In the genomic region with DNA sequence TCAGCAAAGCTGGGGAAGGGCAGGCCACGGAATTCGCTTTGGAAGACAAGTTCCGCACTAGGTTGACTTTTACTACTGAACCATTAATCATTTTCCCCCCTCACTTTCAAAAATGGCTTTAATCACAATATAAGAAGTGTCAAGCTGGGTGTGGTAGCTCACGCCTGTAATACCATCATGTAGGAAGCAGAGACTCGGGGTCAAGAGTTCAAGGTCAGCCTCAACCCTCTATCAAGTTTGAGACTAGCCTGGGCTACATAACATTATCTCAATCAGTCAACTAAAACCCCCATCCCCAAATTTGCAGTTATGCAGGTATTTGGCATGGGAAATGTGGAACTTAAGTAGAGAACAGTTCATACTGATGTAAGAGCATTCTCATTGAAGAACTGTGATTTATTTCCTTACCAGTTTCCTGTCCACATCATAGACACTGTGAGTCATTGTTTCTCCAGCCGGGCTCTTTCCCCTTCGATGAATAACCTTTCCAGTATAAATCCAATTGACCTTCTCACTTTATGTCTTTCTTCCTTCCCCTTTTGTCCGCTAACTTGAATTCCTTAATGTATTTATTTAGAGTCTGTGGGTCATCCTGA, we compare ENCODE assay signal across 21 mouse cellular contexts.
DNase-seq lines count a peak whose midpoint lies in the region; ATAC-seq and TF ChIP-seq lines count a peak whose summit lies in the region.
"Had no signal": no experiment of that assay in that cellular context is flagged by ENCODE, and none has a peak within 500 bp of the region (broad histone marks: within the 10 kb centered on the region; RNA-seq: fewer than 3 reads in every experiment).

No protein-coding gene starts in this region.

- ATAC-seq in kidney, embryonic 15.5 days (replicated peaks; ENCODE audit: low FRiP score), result 0 out of 2 replicates have a peak, but pooled peaks have one; percentile 49
- ATAC-seq: intestine, embryonic 16.5 days; midbrain, embryonic 16.5 days had no signal

- intact Hi-C loops in heart, postnatal 25 days (cut with DNase I), result no loop called here

- no peak overlapping the region for H3K4me2 ChIP-seq in kidney, embryonic 15.5 days
- H3K4me2 ChIP-seq: hindbrain, embryonic 15.5 days; limb, embryonic 15.5 days; neural tube, embryonic 15.5 days had no signal

- H3K27ac ChIP-seq in kidney, embryonic 15.5 days, result 0 out of 2 replicates have a peak overlapping the region, but pooled peaks have one; percentile 13
- no peak overlapping the region for H3K27ac ChIP-seq in ES-E14 (ENCODE audit: insufficient read depth, low read depth, low read length, poor library complexity, severe bottlenecking)
- H3K27ac ChIP-seq: hindbrain, embryonic 15.5 days; layer of hippocampus, adult 2 months; limb, embryonic 15.5 days; neural tube, embryonic 15.5 days had no signal

- DNase-seq in heart, adult 11 months, result peak; percentile 78
- no peak for DNase-seq in heart, postnatal 25 days (ENCODE audit: low spot score)
- DNase-seq in kidney, adult 8-10 months, result no peak
- DNase-seq in ES-E14 (ENCODE audit: low read depth, low spot score), result peak; percentile 6
- peak; percentile 11 for DNase-seq in kidney, postnatal 10 days
- DNase-seq in frontal cortex, postnatal 25 days (ENCODE audit: low spot score in 2 of 2), result no peak
- DNase-seq: adrenal gland, adult 8-10 months; cerebellum, adult 2 months; gastrocnemius, postnatal 14 days; heart, postnatal 36 days; right cerebral cortex, postnatal 14 days; spleen, adult 18-20 months; thymus, postnatal 36 days had no signal

- no peaks in the 10 kb centered on the region for H3K9me3 ChIP-seq in kidney, embryonic 15.5 days (replicated peaks)
- H3K9me3 ChIP-seq in ES-E14 (ENCODE audit: control insufficient read depth, insufficient read depth, low read depth, low read length), result no peaks in the 10 kb centered on the region
- H3K9me3 ChIP-seq: G1E; hindbrain, embryonic 15.5 days; limb, embryonic 15.5 days; neural tube, embryonic 15.5 days had no signal

- H3K4me1 ChIP-seq in kidney, embryonic 15.5 days, result no peaks in the 10 kb centered on the region
- H3K4me1 ChIP-seq in ES-E14 (ENCODE audit: control insufficient read depth in 2 of 2, insufficient read depth in 2 of 2, low read length in 2 of 2, poor library complexity in 1 of 2), result no peaks in the 10 kb centered on the region
- H3K4me1 ChIP-seq: hindbrain, embryonic 15.5 days; limb, embryonic 15.5 days; neural tube, embryonic 15.5 days had no signal

- no peaks in the 10 kb centered on the region for H3K36me3 ChIP-seq in kidney, embryonic 15.5 days
- H3K36me3 ChIP-seq in ES-E14 (ENCODE audit: control insufficient read depth, insufficient read depth, low read length, poor library complexity, severe bottlenecking), result no peaks in the 10 kb centered on the region
- H3K36me3 ChIP-seq: G1E; hindbrain, embryonic 15.5 days; limb, embryonic 15.5 days; neural tube, embryonic 15.5 days had no signal

- WGBS in kidney, embryonic 15.5 days, result 50% methylated on average over 8 of the region's 8 CpGs

- in situ Hi-C loops in ES-E14 (cut with MboI; ENCODE audit: low sequenced_read_pairs in 2 of 2, unreplicated experiment in 2 of 2), result no loop called here

- no peaks in the 10 kb centered on the region for H3K27me3 ChIP-seq in kidney, embryonic 15.5 days
- H3K27me3 ChIP-seq: hindbrain, embryonic 15.5 days; limb, embryonic 15.5 days; neural tube, embryonic 15.5 days had no signal

- no peak overlapping the region for H3K4me3 ChIP-seq in kidney, embryonic 15.5 days (replicated peaks)
- no peak overlapping the region for H3K4me3 ChIP-seq in ES-E14 (ENCODE audit: insufficient read depth in 1 of 2, low read depth in 1 of 2, low read length in 2 of 2, poor library complexity in 1 of 2, severe bottlenecking in 1 of 2)
- H3K4me3 ChIP-seq: hindbrain, embryonic 15.5 days; layer of hippocampus, adult 2 months; limb, embryonic 15.5 days; neural tube, embryonic 15.5 days had no signal

- no peak overlapping the region for H3K9ac ChIP-seq in kidney, embryonic 15.5 days
- no peak overlapping the region for H3K9ac ChIP-seq in ES-E14 (ENCODE audit: insufficient read depth, low read depth, low read length, poor library complexity, severe bottlenecking)
- H3K9ac ChIP-seq: hindbrain, embryonic 15.5 days; limb, embryonic 15.5 days; neural tube, embryonic 15.5 days had no signal

TF ChIP-seq in ES-E14, 5 proteins besides CTCF, POLR2A, EP300 and RAD21:
- no peak for TF ChIP-seq ZNF384 (IDR thresholded peaks at IDR 0.05; ENCODE audit: low read depth, low read length)
- no peak for TF ChIP-seq CHD2 (IDR thresholded peaks at IDR 0.05; ENCODE audit: low read depth, low read length)
- no peak for TF ChIP-seq HCFC1 (IDR thresholded peaks at IDR 0.05; ENCODE audit: borderline replicate concordance, insufficient read depth, low read length)
- TF ChIP-seq ZC3H11A (IDR thresholded peaks at IDR 0.05; ENCODE audit: borderline replicate concordance, low read depth, low read length), result no peak
- TF ChIP-seq MAFK (IDR thresholded peaks at IDR 0.05; ENCODE audit: insufficient read depth, low read depth, low read length), result no peak

Comparison
In these comparisons a context has a peak if more than half of its experiments do, and no peak if none do; other contexts are left out.
1. DNase-seq: peak in heart, adult 11 months (single experiment), ES-E14 (single experiment) and kidney, postnatal 10 days (single experiment); none in heart, postnatal 25 days (single experiment), kidney, adult 8-10 months (0 of 2) and frontal cortex, postnatal 25 days (0 of 2).